Mouse (Mus musculus) hindbrain, postnatal 0 days (tissue): ENCODE measurements around the gene Bicral. TPM values are rescaled to one million over a fixed set of nuclear protein-coding genes. Genes with fewer than 3 reads are reported as not detected.
"Not testable (repeated sequence)": the region's sequence is repeated elsewhere in the genome, so short reads cannot be mapped to it uniquely, and the experiment has no call there.

ENCODE experiments used
- ATAC-seq: fragments of 200-750 bp; cut with Nextera tagmentation; 2 replicates; pipeline ENCODE4 v1.8.0; 2017; ENCODE audit warnings: mild to moderate bottlenecking, moderate TSS enrichment, moderate library complexity
- DNase-seq: peaks from one replicate; pipeline ENCODE4 v3.0.0-alpha.2; 2015; ENCODE audit warnings: low spot score
- H3K27ac ChIP-seq: fragments of 300-500 bp; sonication (generic); 2 replicates; pipeline ENCODE4 v1.5.1; 2014; ENCODE audit warnings: mild to moderate bottlenecking
- H3K27me3 ChIP-seq: fragments of 300-500 bp; sonication (generic); 2 replicates; pipeline ENCODE4 v1.6.1; 2014; ENCODE audit warnings: low read length, mixed read lengths; ENCODE audit not compliant: insufficient read depth
- H3K36me3 ChIP-seq: fragments of 300-500 bp; sonication (generic); 2 replicates; pipeline ENCODE4 v1.6.1; 2014; ENCODE audit warnings: low read length, mixed read lengths; ENCODE audit not compliant: insufficient read depth
- H3K4me1 ChIP-seq: fragments of 300-500 bp; sonication (generic); 2 replicates; pipeline ENCODE4 v1.6.1; 2014; ENCODE audit warnings: antibody characterized with exemption, low read length, mixed read lengths; ENCODE audit not compliant: insufficient read depth
- H3K4me2 ChIP-seq: fragments of 300-500 bp; sonication (generic); 2 replicates; pipeline ENCODE4 v1.6.1; 2014; ENCODE audit warnings: low read depth, mild to moderate bottlenecking, low read length, moderate library complexity, mixed read lengths
- H3K4me3 ChIP-seq: fragments of 300-500 bp; sonication (generic); 2 replicates; pipeline ENCODE4 v1.5.1; 2014; ENCODE audit warnings: low read length
- H3K9ac ChIP-seq: fragments of 300-500 bp; sonication (generic); replicated peaks from 2 replicates; pipeline ENCODE4 v1.6.1; 2014; ENCODE audit warnings: mild to moderate bottlenecking, low read length, moderate library complexity, mixed read lengths
- H3K9me3 ChIP-seq: fragments of 300-500 bp; sonication (generic); 2 replicates; pipeline ENCODE4 v1.6.1; 2016; ENCODE audit warnings: low read length, mixed read lengths
- CTCF ChIP-seq: IDR thresholded peaks from 2 replicates; pipeline ENCODE4 v1.5.1; 2016; ENCODE audit warnings: antibody characterized with exemption, control low read depth, low read depth
- WGBS: fragments of 180-500 bp; shearing (Covaris S2); extraction: QIAGEN DNeasy Blood & Tissue Kit; methylation state at CpG from one replicate; pipeline ENCODE4 v1.1.7; 2014; 5-methylcytosine and 5-hydroxymethylcytosine counted together
- polyA plus RNA-seq: library from polyadenylated mRNA; unstranded; fragments of >200 nt; fragmentation: Nextera tagmentation; extraction: Ambion mirVana; gene quantifications from 2 replicates; pipeline ENCODE4 v1.2.1, GENCODE M21; 2015
- total RNA-seq: library from RNA; depleted of rRNA; stranded (reverse); fragments of >200 nt; gene quantifications from 2 replicates; pipeline ENCODE4 v1.2.3, GENCODE M21; 2014

Gene Bicral
- total and polyA plus RNA-seq, 2 experiments from 2014 or later: 5.2 to 22.9 TPM

GRCm38 (mm10) chr17:46767868-46768267, 90.4 kb downstream of the Bicral start:
- H3K36me3 ChIP-seq: no peaks in the 10 kb centered on the region
- 61% methylated on average over 8 of the region's 8 CpGs for WGBS
- no peak overlapping the region for H3K27ac ChIP-seq
- H3K9me3 ChIP-seq: no peaks in the 10 kb centered on the region
- no peak overlapping the region for H3K9ac ChIP-seq
- ATAC-seq (no peak), DNase-seq (no peak)
- no peak overlapping the region for H3K4me3 ChIP-seq
- no peaks in the 10 kb centered on the region; the same call in 1 of the 2 replicates for H3K4me1 ChIP-seq
- no peaks in the 10 kb centered on the region for H3K27me3 ChIP-seq
- no peak for TF ChIP-seq CTCF
- H3K4me2 ChIP-seq: no peak overlapping the region

GRCm38 (mm10) chr17:46764916-46765315, 93.4 kb downstream of the Bicral start:
- not testable (repeated sequence) for DNase-seq, H3K9me3 ChIP-seq, H3K9ac ChIP-seq, H3K4me1 ChIP-seq, H3K4me2 ChIP-seq, H3K27ac ChIP-seq, ATAC-seq, H3K27me3 ChIP-seq, H3K4me3 ChIP-seq, H3K36me3 ChIP-seq
- 61% methylated on average over 8 of the region's 9 CpGs for WGBS

GRCm38 (mm10) chr17:46763544-46763943, 94.7 kb downstream of the Bicral start, which contains the start of gene Ptcra:
Gene Ptcra, minus strand, starts transcription at chr17:46763712.
- WGBS: 53% methylated on average over 2 of the region's 2 CpGs
- 0 out of 2 replicates have a peak, but pooled peaks have one; percentile 4 for ATAC-seq
- no peak for TF ChIP-seq CTCF

GRCm38 (mm10) chr17:46758753-46759152, 99.5 kb downstream of the Bicral start:
- whole genome bisulfite sequencing: 82% methylated on average over 12 of the region's 12 CpGs
- no peaks in the 10 kb centered on the region for H3K27me3 ChIP-seq
- H3K9ac ChIP-seq: no peak overlapping the region
- DNase-seq: no peak
- ATAC-seq: no peak
- H3K9me3 ChIP-seq: no peaks in the 10 kb centered on the region
- no peak overlapping the region for H3K27ac ChIP-seq
- H3K4me3 ChIP-seq: no peak overlapping the region
- no peaks in the 10 kb centered on the region for H3K36me3 ChIP-seq
- no peaks in the 10 kb centered on the region for H3K4me1 ChIP-seq
- no peak overlapping the region for H3K4me2 ChIP-seq
- no peak for TF ChIP-seq CTCF

More at GRCm38 (mm10) chr17:46763544-46763943, 94.7 kb downstream of the Bicral start, which contains the start of gene Ptcra:
- Histone ChIP-seq H3K4me2 (no peak within 1 kb of the TSS), H3K4me1 (no peaks in the 10 kb centered on the region), H3K27ac (no peak within 1 kb of the TSS), H3K9ac (no peak within 1 kb of the TSS), H3K36me3 (no peaks in the 10 kb centered on the region), H3K4me3 (no peak within 1 kb of the TSS), H3K9me3 (no peaks in the 10 kb centered on the region), H3K27me3 (no peaks in the 10 kb centered on the region)
- no peak for DNase-seq

GRCm38 (mm10) chr17:46751794-46752556, 106.3 kb downstream of the Bicral start, which contains the start of gene Cnpy3:
Gene Cnpy3, minus strand, starts transcription at chr17:46752214.
- DNase-seq (peak; percentile 99), ATAC-seq (peak; percentile 99)
- Histone ChIP-seq H3K27me3 (no peaks in the 10 kb centered on the region), H3K4me3 (peak within 1 kb of the TSS; percentile 82), H3K9me3 (no peaks in the 10 kb centered on the region), H3K9ac (peak within 1 kb of the TSS; percentile 90), H3K4me2 (peak within 1 kb of the TSS; percentile 67), H3K27ac (peak within 1 kb of the TSS; percentile 95), H3K4me1 (peaks cover 7% of the 10 kb centered on the region; the same call in 1 of the 2 replicates), H3K36me3 (no peaks in the 10 kb centered on the region)
- under 1% methylated on average over 58 of the region's 58 CpGs for WGBS
- TF ChIP-seq CTCF: no peak; the same call in 1 of the 2 replicates

GRCm38 (mm10) chr17:46751056-46751793, 107.1 kb downstream of the Bicral start:
- no peaks in the 10 kb centered on the region for H3K27me3 ChIP-seq
- peak overlapping the region; percentile 67 for H3K4me2 ChIP-seq
- WGBS: 29% methylated on average over 16 of the region's 16 CpGs
- no peaks in the 10 kb centered on the region; the same call in 1 of the 2 replicates for H3K36me3 ChIP-seq
- peaks cover 7% of the 10 kb centered on the region; the same call in 1 of the 2 replicates for H3K4me1 ChIP-seq
- H3K4me3 ChIP-seq: peak overlapping the region; percentile 82
- H3K9ac ChIP-seq: peak overlapping the region; percentile 90
- no peak for ATAC-seq
- no peaks in the 10 kb centered on the region for H3K9me3 ChIP-seq
- DNase-seq: peak; percentile 62
- peak overlapping the region; percentile 95 for H3K27ac ChIP-seq
- TF ChIP-seq CTCF: 0 out of 2 replicates have a peak, but pooled peaks have one; percentile 5
